Mouse (Mus musculus) small intestine, adult 2 months (tissue): ENCODE measurements at regions not wholly inside any gene's neighbourhood (a gene's known extent, or its start where the extent isn't known, plus 50 kb on each side); places are given as distances from the start of the nearest gene placed in this dataset.

Experiments used
- CTCF ChIP-seq: fragments of 200-500 bp; IDR thresholded peaks from 2 replicates; pipeline ENCODE4 v1.5.1; 2012; ENCODE audit warnings: low read depth, mild to moderate bottlenecking, control low read depth, inconsistent platforms, low read length, moderate library complexity, mixed read lengths; ENCODE audit not compliant: insufficient replicate concordance, insufficient read length; ENCODE audit errors: extremely low read depth
- POLR2A ChIP-seq: fragments of 200-500 bp; IDR thresholded peaks from 2 replicates; pipeline ENCODE4 v1.6.1; 2012; ENCODE audit warnings: low read depth, mild to moderate bottlenecking, control low read depth, inconsistent platforms, low read length, moderate library complexity

DNA sequence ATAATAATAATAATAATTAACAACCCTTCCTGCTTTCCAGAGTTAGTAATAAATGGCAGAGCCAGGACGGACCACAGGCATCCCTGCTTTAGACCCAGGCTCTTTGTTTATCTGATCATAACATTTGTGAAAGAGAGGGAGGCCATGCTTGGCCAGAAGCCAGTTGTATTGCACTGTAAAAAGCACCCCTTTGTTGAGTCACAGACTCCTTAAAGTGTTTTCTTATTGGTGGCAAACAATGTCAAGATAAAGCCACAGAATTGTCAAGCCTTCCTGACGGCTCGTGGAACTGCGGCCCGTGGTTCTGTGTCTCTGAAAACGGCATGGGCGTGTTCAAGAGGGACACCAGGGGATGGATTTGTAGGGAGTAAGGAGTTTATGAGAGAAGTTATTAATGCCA, 72.7 kb upstream of the Man2a1 start:
- TF ChIP-seq CTCF (no peak), POLR2A (no peak)
